Mouse (Mus musculus) stomach, embryonic 15.5 days (tissue): ENCODE data around the gene Gnas. TPM values are rescaled to one million over a fixed set of nuclear protein-coding genes. Genes with fewer than 3 reads are reported as not detected.
A peak's percentile ranks its signal among the peaks of the same experiment; 100 is the strongest.

Source experiments
- ATAC-seq: fragments of 200-750 bp; cut with Nextera tagmentation; 2 replicates; pipeline ENCODE4 v1.8.0; 2017; ENCODE audit warnings: low read depth, moderate number of reproducible peaks, moderate TSS enrichment; ENCODE audit not compliant: insufficient read depth, low FRiP score
- H3K27ac ChIP-seq: fragments of 300-500 bp; sonication (generic); 2 replicates; pipeline ENCODE4 v1.5.1; 2015; ENCODE audit warnings: mild to moderate bottlenecking, inconsistent platforms
- H3K27me3 ChIP-seq: fragments of 300-500 bp; sonication (generic); replicated peaks from 2 replicates; pipeline ENCODE4 v1.6.1; 2015; ENCODE audit warnings: inconsistent platforms
- H3K36me3 ChIP-seq: fragments of 300-500 bp; sonication (generic); 2 replicates; pipeline ENCODE4 v1.6.1; 2015; ENCODE audit warnings: inconsistent platforms
- H3K4me1 ChIP-seq: fragments of 300-500 bp; sonication (generic); 2 replicates; pipeline ENCODE4 v1.6.1; 2015; ENCODE audit warnings: inconsistent platforms
- H3K4me2 ChIP-seq: fragments of 300-500 bp; sonication (generic); 2 replicates; pipeline ENCODE4 v1.6.1; 2015; ENCODE audit warnings: mild to moderate bottlenecking, inconsistent platforms
- H3K4me3 ChIP-seq: fragments of 300-500 bp; sonication (generic); replicated peaks from 2 replicates; pipeline ENCODE4 v1.5.1; 2015; ENCODE audit warnings: inconsistent platforms
- H3K9ac ChIP-seq: fragments of 300-500 bp; sonication (generic); 2 replicates; pipeline ENCODE4 v1.6.1; 2015; ENCODE audit warnings: inconsistent platforms
- H3K9me3 ChIP-seq: fragments of 300-500 bp; sonication (generic); 2 replicates; pipeline ENCODE4 v1.6.1; 2016; ENCODE audit warnings: inconsistent platforms
- WGBS: fragments of 180-500 bp; shearing (Covaris S2); methylation state at CpG from one replicate; pipeline ENCODE4 v1.1.7; 2015; 5-methylcytosine and 5-hydroxymethylcytosine counted together
- polyA plus RNA-seq: library from polyadenylated mRNA; unstranded; fragments of >200 nt; fragmentation: Nextera tagmentation; extraction: Ambion mirVana; gene quantifications from 2 replicates; pipeline ENCODE4 v1.2.1, GENCODE M21; 2015

Gnas gene
- 1,615 and 1,630 TPM in 2 replicates for polyA plus RNA-seq

- peaks cover 44% of the 10 kb centered on the region for H3K36me3 ChIP-seq
- 44% methylated on average over 19 of the region's 19 CpGs for WGBS
- H3K4me1 ChIP-seq: peaks cover 7% of the 10 kb centered on the region
- H3K4me2 ChIP-seq: peak within 1 kb of the TSS; percentile 54
- no peak within 1 kb of the TSS for H3K27ac ChIP-seq
- H3K4me3 ChIP-seq: peak within 1 kb of the TSS; percentile 33
- H3K9ac ChIP-seq: no peak within 1 kb of the TSS
- ATAC-seq: peak; percentile 63; the same call in 1 of the 2 replicates
- H3K27me3 ChIP-seq: peaks cover 22% of the 10 kb centered on the region
- H3K9me3 ChIP-seq: peaks cover 7% of the 10 kb centered on the region
Observed at GRCm38 (mm10) chr2:174284011-174284410, at the start of gene Gnas. TSS of gene Gnas (plus strand) at chr2:174284320.

- Histone ChIP-seq H3K9ac (no peak overlapping the region), H3K27ac (no peak overlapping the region), H3K4me2 (no peak overlapping the region), H3K27me3 (no peaks in the 10 kb centered on the region), H3K9me3 (no peaks in the 10 kb centered on the region), H3K4me3 (no peak overlapping the region), H3K4me1 (no peaks in the 10 kb centered on the region), H3K36me3 (no peaks in the 10 kb centered on the region)
- 84% methylated on average over 5 of the region's 5 CpGs for WGBS
- no peak for ATAC-seq
Observed at GRCm38 (mm10) chr2:174242431-174242830, 41.7 kb upstream of the Gnas start.

GRCm38 (mm10) chr2:174251963-174252362 lies 32.2 kb upstream of the Gnas start:
- Histone ChIP-seq H3K4me2 (no peak overlapping the region), H3K9ac (no peak overlapping the region), H3K27ac (no peak overlapping the region), H3K4me3 (no peak overlapping the region), H3K27me3 (no peaks in the 10 kb centered on the region), H3K36me3 (no peaks in the 10 kb centered on the region), H3K9me3 (no peaks in the 10 kb centered on the region), H3K4me1 (no peaks in the 10 kb centered on the region)
- ATAC-seq: no peak

GRCm38 (mm10) chr2:174257312-174257711 lies 26.8 kb upstream of the Gnas start:
- Histone ChIP-seq H3K27ac (no peak overlapping the region), H3K27me3 (no peaks in the 10 kb centered on the region), H3K36me3 (no peaks in the 10 kb centered on the region), H3K4me3 (no peak overlapping the region), H3K9me3 (no peaks in the 10 kb centered on the region), H3K9ac (no peak overlapping the region), H3K4me2 (no peak overlapping the region), H3K4me1 (no peaks in the 10 kb centered on the region)
- WGBS: 32% methylated on average over 2 of the region's 2 CpGs
- no peak for ATAC-seq

GRCm38 (mm10) chr2:174260004-174260403 lies 24.1 kb upstream of the Gnas start:
- no peak overlapping the region for H3K4me2 ChIP-seq
- no peak for ATAC-seq
- no peaks in the 10 kb centered on the region for H3K9me3 ChIP-seq
- no peaks in the 10 kb centered on the region for H3K4me1 ChIP-seq
- H3K36me3 ChIP-seq: no peaks in the 10 kb centered on the region
- 20% methylated on average over 3 of the region's 3 CpGs for WGBS
- no peak overlapping the region for H3K27ac ChIP-seq
- H3K27me3 ChIP-seq: no peaks in the 10 kb centered on the region
- no peak overlapping the region for H3K4me3 ChIP-seq
- H3K9ac ChIP-seq: no peak overlapping the region

GRCm38 (mm10) chr2:174260908-174261800 lies 23.0 kb upstream of the Gnas start:
- no peaks in the 10 kb centered on the region for H3K9me3 ChIP-seq
- H3K9ac ChIP-seq: no peak overlapping the region
- no peak overlapping the region for H3K4me3 ChIP-seq
- ATAC-seq: no peak
- H3K27ac ChIP-seq: no peak overlapping the region
- no peaks in the 10 kb centered on the region for H3K27me3 ChIP-seq
- H3K4me2 ChIP-seq: no peak overlapping the region
- WGBS: 34% methylated on average over 4 of the region's 4 CpGs
- no peaks in the 10 kb centered on the region for H3K36me3 ChIP-seq
- H3K4me1 ChIP-seq: no peaks in the 10 kb centered on the region

- Histone ChIP-seq H3K9ac (no peak overlapping the region), H3K4me3 (no peak overlapping the region), H3K27ac (no peak overlapping the region), H3K4me1 (no peaks in the 10 kb centered on the region), H3K36me3 (no peaks in the 10 kb centered on the region), H3K4me2 (no peak overlapping the region), H3K27me3 (no peaks in the 10 kb centered on the region), H3K9me3 (no peaks in the 10 kb centered on the region)
- WGBS: 60% methylated on average over 6 of the region's 6 CpGs
- no peak for ATAC-seq
Observed at GRCm38 (mm10) chr2:174261801-174262200, 22.3 kb upstream of the Gnas start.

- H3K9ac ChIP-seq: no peak overlapping the region
- peak; percentile 44; the same call in 1 of the 2 replicates for ATAC-seq
- no peaks in the 10 kb centered on the region for H3K4me1 ChIP-seq
- no peak overlapping the region for H3K27ac ChIP-seq
- H3K4me2 ChIP-seq: no peak overlapping the region
- no peaks in the 10 kb centered on the region for H3K9me3 ChIP-seq
- WGBS: 57% methylated on average over 5 of the region's 5 CpGs
- no peak overlapping the region for H3K4me3 ChIP-seq
- H3K27me3 ChIP-seq: no peaks in the 10 kb centered on the region
- H3K36me3 ChIP-seq: no peaks in the 10 kb centered on the region
Observed at GRCm38 (mm10) chr2:174263110-174263815, 20.9 kb upstream of the Gnas start.

- H3K4me3 ChIP-seq: no peak overlapping the region
- ATAC-seq: no peak
- WGBS: 83% methylated on average over 8 of the region's 8 CpGs
Observed at GRCm38 (mm10) chr2:174264248-174264647, 19.9 kb upstream of the Gnas start.

GRCm38 (mm10) chr2:174270416-174270815 lies 13.7 kb upstream of the Gnas start:
- no peak for ATAC-seq
- H3K4me1 ChIP-seq: no peaks in the 10 kb centered on the region
- no peak overlapping the region for H3K4me2 ChIP-seq
- 89% methylated on average over 7 of the region's 7 CpGs for WGBS
- no peaks in the 10 kb centered on the region for H3K9me3 ChIP-seq
- H3K36me3 ChIP-seq: 0 out of 2 replicates have a peak, but pooled peaks cover 4% of the 10 kb centered on the region
- no peak overlapping the region for H3K9ac ChIP-seq
- no peak overlapping the region for H3K4me3 ChIP-seq
- no peak overlapping the region for H3K27ac ChIP-seq
- no peaks in the 10 kb centered on the region for H3K27me3 ChIP-seq

More at GRCm38 (mm10) chr2:174264248-174264647, 19.9 kb upstream of the Gnas start:
- Histone ChIP-seq H3K4me2 (no peak overlapping the region), H3K9me3 (no peaks in the 10 kb centered on the region), H3K9ac (no peak overlapping the region), H3K36me3 (no peaks in the 10 kb centered on the region), H3K4me1 (no peaks in the 10 kb centered on the region), H3K27me3 (no peaks in the 10 kb centered on the region), H3K27ac (no peak overlapping the region)

GRCm38 (mm10) chr2:174271459-174271858 lies 12.7 kb upstream of the Gnas start:
- WGBS: 83% methylated on average over 6 of the region's 6 CpGs
- H3K27me3 ChIP-seq: no peaks in the 10 kb centered on the region
- H3K4me3 ChIP-seq: no peak overlapping the region
- no peak for ATAC-seq
- H3K9ac ChIP-seq: no peak overlapping the region
- H3K36me3 ChIP-seq: 0 out of 2 replicates have a peak, but pooled peaks cover 4% of the 10 kb centered on the region
- H3K4me1 ChIP-seq: no peaks in the 10 kb centered on the region
- no peaks in the 10 kb centered on the region for H3K9me3 ChIP-seq
- no peak overlapping the region for H3K27ac ChIP-seq
- H3K4me2 ChIP-seq: no peak overlapping the region

GRCm38 (mm10) chr2:174273131-174273530 lies 11.0 kb upstream of the Gnas start:
- whole genome bisulfite sequencing: 87% methylated on average over 5 of the region's 5 CpGs
- H3K4me1 ChIP-seq: no peaks in the 10 kb centered on the region

More at GRCm38 (mm10) chr2:174273131-174273530, 11.0 kb upstream of the Gnas start:
- H3K9me3 ChIP-seq: no peaks in the 10 kb centered on the region
- 0 out of 2 replicates have a peak, but pooled peaks cover 4% of the 10 kb centered on the region for H3K36me3 ChIP-seq
- no peaks in the 10 kb centered on the region for H3K27me3 ChIP-seq
- no peak overlapping the region for H3K27ac ChIP-seq
- H3K4me2 ChIP-seq: no peak overlapping the region
- no peak for ATAC-seq
- H3K9ac ChIP-seq: no peak overlapping the region
- no peak overlapping the region for H3K4me3 ChIP-seq
